Mouse (Mus musculus): ENCODE measurements around the gene Rab35. TPM values are rescaled to one million over a fixed set of nuclear protein-coding genes. Genes with fewer than 3 reads are reported as not detected.

The Rab35 gene
- total RNA-seq, 4 experiments from 2014 or later = 42.1 to 49.6 (median 44.0) TPM

Small RNAs within 50 kb of the gene (microRNA-seq; reads per million reads assigned to microRNA genes)
- not detected for gene Mir7030

Other genes with a start within 250 kb of the Rab35 start
- gene Msi1, start 202.3 kb upstream of the Rab35 start, total RNA-seq (2022) = under 1 TPM in 2 of 4 experiments, not detected in 2; 0.19 to 0.27 TPM
- gene Pla2g1b, start 165.6 kb upstream of the Rab35 start, total RNA-seq (2022) = not detected
- gene Sirt4, start 147.2 kb upstream of the Rab35 start, total RNA-seq (2022) = 10 to 100 TPM in 1 of 4 experiments, 1 to 10 TPM in 3; 7.2 to 13.5 (median 9.4) TPM
- 10 to 100 TPM; 76.0 to 89.9 (median 78.1) TPM for gene Pxn, start 125.2 kb upstream of the Rab35 start, total RNA-seq (2022)
- 100 to 1,000 TPM; 566 to 724 (median 629) TPM for gene Rplp0, start 72.4 kb upstream of the Rab35 start, total RNA-seq (2022)
- gene Gcn1l1, start 66.7 kb upstream of the Rab35 start, total RNA-seq (2022) = 10 to 100 TPM; 28.1 to 31.2 (median 30.6) TPM
- 1 to 10 TPM; 1.7 to 3.6 (median 2.4) TPM for gene Bicdl1, start 99.7 kb downstream of the Rab35 start, total RNA-seq (2022)
- under 1 TPM; 0.19 to 0.53 (median 0.42) TPM for gene Cit, start 213.4 kb downstream of the Rab35 start, total RNA-seq (2022)

Data from gastrocnemius, adult 8-10 months (tissue).